Mouse (Mus musculus): ENCODE data around the gene Dnase2b.

DNA sequence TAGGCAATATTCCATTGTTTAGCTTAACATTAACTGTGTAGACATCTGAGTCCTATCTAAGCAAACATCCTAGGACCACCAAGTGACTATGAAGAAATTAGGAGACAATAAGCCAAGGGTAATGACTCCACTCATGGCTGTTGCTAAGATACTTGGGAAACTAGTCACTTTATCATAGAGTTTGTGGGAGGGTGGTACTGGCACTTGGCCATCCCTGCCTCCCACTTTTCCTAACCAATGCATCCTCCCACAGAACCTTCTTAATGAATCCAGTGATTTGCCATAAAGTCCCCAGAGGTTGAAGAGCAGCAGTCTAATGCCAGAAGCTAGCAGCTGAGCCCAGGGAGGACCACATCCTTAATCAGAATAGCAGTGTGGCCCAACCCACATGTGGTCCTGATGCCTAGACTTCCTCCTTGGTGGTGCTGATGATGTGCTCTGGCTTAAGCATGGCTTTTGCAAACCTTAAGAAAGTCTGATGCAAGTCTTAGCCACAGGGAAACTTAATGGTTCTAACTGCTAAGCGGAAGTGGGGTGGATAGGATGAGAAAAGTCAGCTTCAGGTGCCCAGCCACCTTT is 42.8 kb upstream of the Dnase2b start:
- TF ChIP-seq GATA1 (IDR thresholded peaks at IDR 0.05; ENCODE audit: borderline replicate concordance, low read length), result no peak
- no peak for TF ChIP-seq FLI1 (IDR thresholded peaks at IDR 0.05; ENCODE audit: low read length)
